Mouse (Mus musculus) natural killer cell, adult 2 months (primary cell): ENCODE measurements around the gene Igsf1.

ENCODE experiments used
- DNase-seq, 2 experiments: peaks; one replicate each; pipeline ENCODE4 v3.0.0; 2022; ENCODE audit warnings: low spot score in 2 of 2

The Igsf1 gene

DNA sequence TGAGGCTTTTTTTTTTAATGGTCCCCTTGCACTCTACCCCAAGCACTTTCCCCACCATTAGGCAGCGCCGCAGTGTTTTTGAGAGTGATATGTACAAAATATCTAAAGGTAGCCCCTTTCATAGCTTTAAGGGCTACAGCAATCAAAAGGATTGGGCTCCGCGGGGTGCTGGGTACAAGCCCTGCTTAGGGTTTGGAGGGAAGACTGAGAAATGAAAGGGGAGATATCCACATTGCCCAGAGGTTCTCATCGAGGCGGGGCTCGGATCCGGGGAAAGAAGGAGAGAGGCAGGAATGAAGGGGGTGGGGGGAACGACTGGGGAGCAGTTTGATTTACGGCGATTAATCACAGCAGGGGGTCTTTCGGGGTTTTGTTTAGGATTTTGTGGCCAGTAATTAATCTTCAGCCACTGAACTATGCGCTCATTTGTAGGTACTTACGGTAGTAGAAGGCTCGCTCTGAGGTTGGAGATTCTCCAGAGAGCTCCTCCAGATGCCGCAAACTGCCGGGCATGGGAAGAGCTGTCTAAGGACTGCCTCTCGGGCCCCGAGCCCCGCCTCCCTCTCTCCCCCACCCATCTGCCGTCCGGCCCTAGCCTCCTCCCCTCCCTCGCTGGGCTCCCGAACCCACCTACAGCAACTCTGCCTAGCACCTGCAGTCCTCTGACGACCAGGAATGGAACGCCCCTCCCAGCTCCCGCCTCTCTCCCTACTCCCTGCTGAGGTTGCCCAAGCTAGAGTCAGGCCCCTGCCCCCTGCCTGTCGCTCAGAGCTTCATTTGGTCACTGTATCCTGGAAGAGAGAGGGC lies at the start of gene Igsf1:
Igsf1 (minus strand) TSS at position 537 of the 807 bp plus-strand sequence.
- no peak for DNase-seq

- DNase-seq = no peak
Measured at GRCm38 (mm10) chrX:49770828-49771227, 26.7 kb downstream of the Igsf1 start.

- DNase-seq = no peak
Measured at GRCm38 (mm10) chrX:49745192-49745591, 52.4 kb downstream of the Igsf1 start.

DNA sequence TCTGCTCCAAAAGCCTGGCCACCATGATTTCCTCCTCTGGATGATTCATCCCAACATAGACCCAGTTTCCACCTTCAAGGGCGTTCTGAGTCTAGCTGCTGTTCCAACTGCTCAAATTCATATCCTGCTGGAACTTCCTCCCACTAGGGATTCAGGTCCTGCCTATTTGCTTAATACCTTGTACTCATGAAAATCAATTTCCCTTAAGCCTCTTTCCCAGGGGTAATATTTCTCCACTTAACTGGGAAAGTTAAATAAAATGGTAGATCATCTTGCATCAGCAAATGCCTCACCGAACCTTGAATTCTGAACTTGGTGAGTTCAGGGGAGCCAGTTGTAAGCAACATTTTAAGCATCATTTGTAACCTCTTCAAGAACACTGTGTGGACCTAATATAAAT lies 62.6 kb downstream of the Igsf1 start, which contains the start of gene Olfr1321:
Olfr1321 (minus strand) TSS at position 101 of the 400 bp plus-strand sequence.
- no peak for DNase-seq
